Mouse (Mus musculus): ENCODE results near the gene Cnnm2.
"Not testable (repeated sequence)": the region's sequence is repeated elsewhere in the genome, so short reads cannot be mapped to it uniquely, and the experiment has no call there.

The Cnnm2 gene

DNA sequence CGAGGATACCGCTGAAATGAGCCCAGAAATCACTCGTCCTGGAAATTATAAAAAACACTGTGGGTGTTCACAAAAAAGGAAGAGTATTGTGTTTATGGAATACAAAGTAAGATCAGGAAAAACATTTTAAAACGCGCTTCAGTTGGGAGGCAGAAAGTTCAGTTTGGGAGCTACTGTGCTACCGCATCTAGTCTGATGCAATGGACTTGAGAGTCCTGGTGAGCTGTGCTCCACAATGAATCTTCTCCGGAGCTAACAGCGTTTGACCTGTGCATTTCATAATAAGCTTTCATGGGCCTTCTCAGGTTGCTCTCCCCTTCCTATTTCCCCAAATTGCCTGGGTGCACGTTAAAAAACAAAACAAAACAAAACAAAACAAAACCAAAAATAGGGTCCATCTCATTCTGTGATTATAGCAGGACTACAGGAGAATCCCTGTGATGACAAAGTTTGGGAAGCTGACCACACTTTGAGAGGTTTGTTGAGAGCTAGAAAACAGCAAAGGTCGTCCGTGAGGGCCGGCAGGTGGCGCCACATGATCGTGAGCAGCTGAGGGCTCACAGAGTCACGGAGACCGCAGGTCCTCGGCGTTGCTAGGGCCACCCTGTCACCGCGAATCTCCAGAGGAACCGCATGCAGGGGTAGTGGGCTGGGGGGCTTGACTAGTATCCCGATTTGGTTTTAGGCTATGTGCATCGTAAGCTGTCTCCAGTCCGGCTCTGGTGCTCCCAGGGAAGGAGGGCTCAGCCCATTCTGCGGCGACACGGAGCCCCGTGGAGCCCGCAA, 828 bp upstream of the Cnnm2 start:
- peak; percentile 43 for ATAC-seq (ENCODE audit: low TSS enrichment)

DNA sequence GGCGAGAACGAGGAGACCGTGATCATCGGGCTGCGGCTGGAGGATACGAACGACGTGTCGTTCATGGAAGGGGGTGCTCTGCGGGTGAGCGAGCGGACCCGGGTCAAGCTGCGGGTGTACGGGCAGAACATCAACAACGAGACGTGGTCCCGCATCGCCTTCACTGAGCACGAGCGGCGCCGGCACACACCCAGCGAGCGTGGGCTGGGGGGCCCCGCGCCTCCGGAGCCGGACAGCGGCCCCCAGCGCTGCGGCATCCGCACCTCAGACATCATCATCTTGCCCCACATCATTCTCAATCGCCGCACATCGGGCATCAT, 535 bp downstream of the Cnnm2 start:
- peak; percentile 6 for ATAC-seq (ENCODE audit: low TSS enrichment)

DNA sequence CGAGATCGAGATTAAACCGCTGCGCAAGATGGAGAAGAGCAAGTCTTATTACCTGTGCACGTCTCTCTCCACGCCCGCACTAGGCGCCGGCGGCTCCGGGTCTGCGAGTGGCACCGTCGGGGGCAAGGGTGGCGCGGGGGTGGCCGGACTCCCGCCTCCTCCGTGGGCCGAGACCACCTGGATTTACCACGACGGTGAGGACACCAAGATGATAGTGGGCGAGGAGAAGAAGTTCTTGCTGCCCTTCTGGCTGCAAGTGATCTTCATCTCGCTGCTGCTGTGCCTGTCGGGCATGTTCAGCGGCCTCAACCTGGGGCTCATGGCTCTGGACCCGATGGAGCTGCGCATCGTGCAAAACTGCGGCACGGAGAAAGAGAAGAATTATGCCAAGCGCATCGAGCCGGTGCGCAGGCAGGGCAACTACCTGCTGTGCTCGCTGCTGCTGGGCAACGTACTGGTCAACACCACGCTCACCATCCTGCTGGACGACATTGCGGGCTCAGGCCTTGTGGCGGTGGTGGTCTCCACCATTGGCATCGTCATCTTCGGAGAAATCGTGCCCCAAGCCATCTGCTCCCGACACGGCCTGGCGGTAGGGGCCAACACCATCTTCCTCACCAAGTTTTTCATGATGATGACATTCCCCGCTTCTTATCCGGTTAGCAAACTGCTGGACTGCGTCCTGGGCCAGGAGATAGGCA, 1.0 kb downstream of the Cnnm2 start:
- ATAC-seq (ENCODE audit: low TSS enrichment): no peak

DNA sequence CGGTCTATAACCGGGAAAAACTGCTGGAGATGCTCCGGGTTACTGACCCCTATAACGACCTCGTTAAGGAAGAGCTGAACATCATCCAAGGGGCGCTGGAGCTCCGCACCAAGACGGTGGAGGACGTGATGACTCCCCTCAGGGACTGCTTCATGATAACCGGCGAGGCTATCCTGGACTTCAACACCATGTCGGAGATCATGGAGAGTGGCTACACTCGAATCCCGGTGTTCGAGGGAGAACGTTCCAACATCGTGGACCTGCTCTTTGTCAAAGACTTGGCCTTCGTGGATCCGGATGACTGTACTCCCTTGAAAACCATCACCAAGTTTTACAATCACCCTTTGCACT, 1.6 kb downstream of the Cnnm2 start:
- no peak for ATAC-seq (ENCODE audit: low TSS enrichment)

DNA sequence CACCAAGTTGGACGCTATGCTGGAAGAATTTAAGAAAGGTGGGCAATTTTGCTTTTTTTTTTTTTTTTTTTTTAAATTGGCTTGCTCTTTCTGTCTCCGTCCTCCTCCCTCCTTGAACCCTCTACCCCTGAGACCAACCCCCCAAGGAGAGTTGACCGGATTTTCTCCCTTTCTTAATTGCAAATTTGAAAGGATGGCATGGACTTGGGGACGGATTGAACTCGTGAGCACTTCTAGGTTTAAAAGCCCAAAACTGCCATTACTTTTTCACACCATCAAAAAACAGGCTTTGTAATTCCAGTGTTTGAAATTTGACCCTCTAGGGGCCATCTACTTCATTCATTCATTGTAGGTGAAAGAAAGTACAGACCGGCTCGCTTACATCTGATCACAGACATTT, 2.0 kb downstream of the Cnnm2 start:
- ATAC-seq (ENCODE audit: low TSS enrichment): no peak

DNA sequence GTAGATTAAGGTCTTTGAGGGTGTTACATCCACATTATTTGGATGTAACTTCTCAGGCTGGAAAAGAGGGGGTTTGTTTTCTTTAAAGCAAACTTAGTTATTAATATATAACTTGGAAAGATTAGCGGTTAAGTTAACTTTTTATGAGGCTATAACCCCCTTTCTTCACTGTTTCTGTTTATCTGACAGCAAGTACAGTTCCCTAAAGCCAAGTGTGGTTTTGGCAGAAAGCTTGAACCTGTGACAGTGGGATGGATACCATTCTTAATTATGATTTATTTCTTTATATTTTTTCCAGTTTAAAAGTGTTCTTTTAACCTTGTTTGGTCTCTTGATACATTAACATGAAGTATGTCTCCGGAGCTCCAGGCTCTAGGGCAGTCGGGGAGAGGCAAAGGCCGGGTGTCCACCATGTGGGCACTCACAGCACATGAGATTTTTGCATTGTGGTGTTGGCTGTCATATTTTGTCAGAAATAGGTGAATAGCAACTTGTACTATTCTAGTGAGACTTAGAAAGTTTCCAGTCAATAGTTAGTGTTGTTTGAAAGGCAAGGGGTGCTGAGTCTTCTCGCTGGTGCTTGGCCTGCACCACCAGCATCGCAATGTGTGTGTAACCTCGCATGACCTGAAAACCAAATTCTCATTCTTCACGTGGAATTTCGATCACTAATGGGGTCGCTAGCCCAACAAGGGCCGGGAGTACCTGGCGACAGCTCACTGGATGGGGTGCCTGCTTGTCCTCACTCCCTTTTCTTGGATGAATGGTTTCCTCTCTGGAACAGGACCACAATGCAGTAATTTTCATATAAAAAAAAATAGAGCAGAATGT, 2.8 kb downstream of the Cnnm2 start:
- no peak for ATAC-seq (ENCODE audit: low TSS enrichment)

DNA sequence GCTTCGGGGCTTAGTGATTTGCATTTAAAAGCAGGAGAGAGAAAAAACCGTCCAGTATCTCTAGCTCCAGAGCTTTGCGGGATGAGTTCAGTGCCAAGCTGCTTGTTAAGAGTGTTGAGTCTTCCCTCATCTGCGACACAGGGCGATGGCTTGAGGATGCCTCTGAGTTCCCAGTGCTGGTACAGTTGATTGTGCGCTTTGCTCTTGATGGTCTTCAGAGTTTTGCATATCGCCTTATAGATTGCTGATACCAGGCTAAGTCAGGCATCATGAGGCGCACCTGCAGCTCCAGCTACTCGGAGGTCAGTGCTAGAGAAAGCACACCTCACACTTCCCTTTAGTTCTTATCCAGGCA, 3.3 kb downstream of the Cnnm2 start:
- no peak for ATAC-seq (ENCODE audit: low TSS enrichment)

DNA sequence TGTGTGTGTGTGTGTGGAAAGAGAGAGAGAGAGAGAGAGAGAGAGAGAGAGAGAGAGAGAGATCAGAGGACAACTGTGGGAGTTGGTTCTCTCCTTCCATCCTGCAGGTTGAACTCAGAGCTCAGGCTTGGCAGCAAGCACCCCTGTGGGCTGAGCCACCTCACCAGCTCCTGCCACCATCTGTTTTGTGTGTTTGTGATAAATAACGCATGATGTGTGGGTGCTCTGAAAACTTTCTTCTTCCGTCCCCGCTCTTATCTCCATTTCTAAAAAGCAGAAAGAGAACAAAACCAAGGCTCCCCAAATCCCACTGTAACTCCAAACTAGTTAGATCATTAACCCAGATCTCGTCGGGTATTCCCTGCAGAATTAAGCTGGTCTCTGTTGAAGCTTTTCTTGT, 4.7 kb downstream of the Cnnm2 start:
- no peak for ATAC-seq (ENCODE audit: low TSS enrichment)

DNA sequence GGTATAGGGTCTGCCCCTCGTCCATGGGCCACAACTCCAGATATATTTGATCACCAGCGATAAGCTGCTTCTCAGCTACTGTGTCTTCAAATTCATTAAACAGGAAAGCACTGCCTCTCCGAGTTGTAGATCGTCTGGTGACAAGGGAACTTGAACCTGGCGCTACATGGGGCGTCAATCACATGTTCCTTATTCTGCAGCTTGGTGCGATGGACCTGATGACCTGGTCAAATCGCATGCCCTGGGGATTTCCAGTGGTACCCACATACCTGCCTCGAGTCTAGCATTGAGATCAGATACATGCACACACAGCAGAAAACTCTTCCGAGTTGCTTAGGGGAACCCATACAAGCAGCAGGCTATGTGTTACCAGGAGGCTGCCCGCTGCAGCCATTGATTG, 8.4 kb downstream of the Cnnm2 start:
- ATAC-seq (ENCODE audit: low TSS enrichment): no peak

DNA sequence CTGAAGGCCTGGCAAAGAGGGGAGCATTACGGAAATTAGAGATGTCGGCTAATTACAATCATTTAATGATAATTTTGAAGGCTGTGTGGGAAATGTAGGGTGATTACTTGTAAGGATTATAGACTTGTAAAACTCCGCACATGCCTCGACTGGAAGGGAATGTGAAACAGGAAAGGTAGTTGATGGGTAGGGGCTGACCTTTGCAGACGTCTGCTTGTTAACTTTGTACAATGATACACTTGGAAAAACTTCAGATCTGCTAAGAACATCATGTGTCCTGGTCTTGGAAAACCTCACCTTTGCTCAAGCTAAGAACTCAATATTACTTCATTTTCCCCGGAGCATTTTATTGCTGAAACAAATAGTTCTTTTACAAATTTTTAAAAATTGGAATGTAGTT, 10.4 kb downstream of the Cnnm2 start:
- ATAC-seq (ENCODE audit: low TSS enrichment): no peak

DNA sequence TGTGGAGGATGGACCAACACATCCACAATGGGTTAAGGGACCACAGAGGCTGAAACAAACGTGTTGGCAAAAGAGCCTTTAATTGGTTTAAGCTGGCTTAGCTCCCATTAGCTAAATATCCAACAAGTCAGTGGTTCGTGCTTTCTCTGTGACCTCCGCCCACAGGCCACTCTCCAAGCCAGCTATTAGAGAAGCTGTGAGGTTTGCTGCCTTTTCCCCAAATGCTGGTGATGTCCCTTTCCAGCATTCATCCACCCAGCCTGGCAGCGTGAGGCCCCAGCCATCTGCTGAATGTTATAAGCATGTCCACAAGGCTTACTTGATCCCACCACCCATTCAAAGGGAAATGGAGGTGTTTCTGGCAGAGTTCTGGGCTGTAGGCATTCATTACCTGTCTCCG, 15.0 kb downstream of the Cnnm2 start:
- ATAC-seq (ENCODE audit: low TSS enrichment): no peak

DNA sequence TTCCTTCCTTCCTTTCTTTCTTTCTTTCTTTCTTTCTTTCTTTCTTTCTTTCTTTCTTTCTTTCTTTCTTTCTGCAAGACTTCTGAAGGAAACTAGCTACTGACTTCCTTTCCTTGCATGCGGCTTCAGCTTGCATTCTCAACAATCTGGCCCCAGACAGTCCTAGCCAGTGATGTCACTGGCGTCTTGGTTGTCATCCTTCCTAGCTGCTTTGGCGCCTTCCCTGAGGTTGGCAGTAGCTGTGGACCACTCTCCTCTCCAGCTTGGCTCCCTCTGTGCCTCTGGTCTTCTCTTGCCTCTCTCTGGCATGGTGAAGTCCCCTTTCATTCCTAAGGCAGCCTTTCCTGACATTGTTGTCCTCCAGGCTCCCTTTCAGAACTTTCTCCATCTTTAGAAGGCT, 15.5 kb downstream of the Cnnm2 start:
- no peak; the same call in 1 of the 2 replicates for ATAC-seq (ENCODE audit: low TSS enrichment)

DNA sequence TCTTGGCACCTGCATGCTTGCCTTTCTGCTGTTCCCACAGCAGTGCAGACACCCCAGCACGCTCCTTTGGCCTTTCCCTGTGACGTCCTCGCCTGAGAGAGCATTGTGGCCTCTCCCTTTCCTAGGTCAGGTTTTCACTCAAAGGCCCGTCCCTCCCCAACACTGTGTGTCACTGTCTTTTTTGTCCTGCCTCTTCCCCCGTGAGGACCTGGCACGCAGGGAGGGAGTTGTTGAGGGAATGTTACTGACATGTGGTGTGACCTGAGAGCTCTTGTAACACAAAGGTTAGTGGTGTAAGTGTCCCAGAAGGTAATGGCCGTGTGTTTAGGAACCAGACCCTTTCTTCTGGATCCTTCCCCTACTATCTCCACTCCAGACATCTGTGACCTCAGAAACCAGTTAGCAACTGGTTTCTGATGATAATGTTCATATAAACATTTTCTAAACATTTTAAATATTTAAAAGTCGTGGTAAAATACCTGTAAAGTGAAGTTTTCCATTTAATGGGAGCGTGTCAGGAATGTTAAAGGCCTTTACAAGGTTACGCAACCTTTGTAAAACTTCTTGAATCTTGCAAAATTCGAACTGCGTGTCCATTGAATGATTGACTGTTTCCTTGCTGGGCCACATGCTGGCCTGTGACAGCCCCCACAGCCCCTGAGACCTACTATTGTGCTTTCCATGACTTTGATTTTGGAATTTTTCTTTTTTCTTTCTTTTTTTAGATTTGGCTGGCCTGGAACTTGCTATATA, 16.7 kb downstream of the Cnnm2 start:
- ATAC-seq (ENCODE audit: low TSS enrichment): no peak

DNA sequence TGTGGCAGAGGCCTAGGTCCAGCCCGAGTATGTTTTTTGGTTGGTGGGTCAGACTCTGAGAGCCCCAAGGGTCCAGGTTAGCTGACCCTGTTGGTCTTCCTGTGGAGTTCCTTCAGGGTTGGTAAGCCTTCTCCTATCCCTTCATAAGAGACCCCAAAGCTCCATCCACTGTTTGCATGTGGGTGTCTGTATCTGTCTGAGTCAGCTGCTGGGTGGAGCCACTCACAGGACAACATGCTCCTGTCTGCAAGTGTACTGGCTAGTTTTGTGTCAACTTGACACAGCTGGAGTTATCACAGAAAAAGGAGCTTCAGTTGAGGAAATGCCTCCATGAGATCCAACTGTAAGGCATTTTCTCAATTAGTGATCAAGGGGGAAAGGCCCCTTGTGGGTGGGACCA, 17.7 kb downstream of the Cnnm2 start:
- not testable (repeated sequence) for ATAC-seq (ENCODE audit: low TSS enrichment)

DNA sequence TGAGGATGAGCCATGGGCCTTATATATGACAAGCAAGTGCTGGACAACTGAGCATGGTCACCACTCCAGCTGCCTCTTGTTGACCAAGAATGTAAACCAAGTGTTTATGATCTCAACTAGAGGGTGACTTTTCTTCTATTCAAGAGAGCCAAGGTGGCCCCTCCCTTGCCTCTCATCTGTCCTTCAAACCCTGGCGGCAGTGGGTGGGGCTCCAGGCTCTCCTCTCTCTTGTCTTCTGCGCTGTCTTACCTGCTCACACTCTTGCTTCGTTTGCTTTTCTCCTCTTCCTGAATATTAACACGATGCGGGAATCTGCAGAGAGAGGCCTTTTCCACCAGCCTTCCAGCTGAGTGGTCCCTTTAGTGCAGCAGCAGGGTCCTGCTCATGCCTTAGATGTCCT, 22.6 kb downstream of the Cnnm2 start:
- no peak for ATAC-seq (ENCODE audit: low TSS enrichment)

DNA sequence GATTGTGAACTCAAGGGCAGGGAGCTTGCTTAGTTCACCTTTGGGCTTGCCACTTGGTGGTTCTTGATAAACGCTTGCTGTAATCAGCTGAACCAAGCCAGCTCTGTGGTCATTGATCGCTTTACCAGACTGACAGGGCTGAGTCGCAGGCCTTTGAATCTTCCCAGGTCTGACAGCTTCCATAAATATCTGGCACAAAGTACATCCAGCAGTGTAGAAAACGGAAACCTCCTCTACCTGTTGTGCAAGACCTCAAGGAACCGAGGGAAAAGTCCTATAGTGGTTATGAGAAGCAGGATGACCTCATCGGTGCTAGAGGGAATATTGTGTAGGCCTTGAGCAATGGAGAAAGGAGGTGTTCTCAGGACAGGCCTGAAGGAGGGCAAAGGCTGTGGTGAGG, 23.1 kb downstream of the Cnnm2 start:
- ATAC-seq (ENCODE audit: low TSS enrichment): no peak

DNA sequence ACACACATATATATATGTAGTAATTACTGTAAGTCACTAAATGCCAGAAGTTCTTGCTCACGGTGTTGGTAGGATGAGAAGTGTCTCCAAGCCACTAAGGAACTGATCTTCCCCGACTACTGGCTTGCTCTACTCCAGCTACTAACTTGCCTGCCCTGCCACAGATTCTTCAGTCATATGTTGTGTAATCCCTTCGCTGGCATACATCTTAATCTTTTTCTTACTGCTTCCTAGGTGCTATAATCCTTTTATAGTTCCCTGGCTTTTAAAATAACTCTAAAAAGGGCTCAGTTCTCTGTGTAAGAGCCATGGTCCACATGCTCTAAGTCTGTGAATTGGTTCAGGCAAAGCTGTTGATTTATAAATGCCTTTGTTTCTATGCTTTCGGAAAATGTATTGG, 24.2 kb downstream of the Cnnm2 start:
- peak; percentile 95 for ATAC-seq (ENCODE audit: low TSS enrichment)

DNA sequence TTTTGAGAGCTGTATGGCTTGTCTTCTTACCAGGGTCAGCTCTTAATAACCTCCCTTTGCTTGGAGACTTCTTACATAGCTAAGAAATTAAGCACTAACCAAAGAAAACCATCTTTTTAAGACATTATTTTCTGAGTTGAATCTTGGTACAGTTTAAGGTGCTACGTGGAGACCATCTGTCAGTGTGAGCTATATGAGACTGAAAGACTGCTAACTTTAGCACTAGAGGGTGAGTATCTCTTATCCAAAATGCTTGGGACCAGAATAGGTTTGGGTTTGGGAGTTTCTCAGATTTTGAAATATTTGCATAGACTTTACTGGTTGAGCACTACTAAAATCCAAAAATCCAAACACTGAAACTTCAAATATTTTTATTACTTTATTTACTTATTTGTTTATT, 28.4 kb downstream of the Cnnm2 start:
- ATAC-seq (ENCODE audit: low TSS enrichment): peak; percentile 77

DNA sequence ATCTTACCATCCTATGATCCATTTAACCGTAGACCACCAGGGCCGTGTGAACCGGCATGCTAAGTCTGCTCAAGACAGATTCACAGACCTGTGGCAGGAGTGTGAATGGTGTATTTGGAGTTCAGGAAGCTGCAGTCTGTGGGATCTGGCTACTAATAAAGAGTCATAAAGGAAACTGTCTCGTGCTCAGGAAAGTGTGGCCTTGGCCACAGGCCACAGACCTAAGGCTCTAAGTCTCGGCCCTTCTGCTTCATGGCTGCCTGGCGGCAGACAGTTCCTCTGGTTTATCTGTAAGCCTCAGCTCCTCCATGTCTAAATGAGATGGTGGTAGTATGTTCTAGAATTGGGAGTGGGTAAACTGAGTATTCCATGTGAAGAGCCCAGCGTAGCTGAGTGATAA, 30.0 kb downstream of the Cnnm2 start:
- ATAC-seq (ENCODE audit: low TSS enrichment): no peak

DNA sequence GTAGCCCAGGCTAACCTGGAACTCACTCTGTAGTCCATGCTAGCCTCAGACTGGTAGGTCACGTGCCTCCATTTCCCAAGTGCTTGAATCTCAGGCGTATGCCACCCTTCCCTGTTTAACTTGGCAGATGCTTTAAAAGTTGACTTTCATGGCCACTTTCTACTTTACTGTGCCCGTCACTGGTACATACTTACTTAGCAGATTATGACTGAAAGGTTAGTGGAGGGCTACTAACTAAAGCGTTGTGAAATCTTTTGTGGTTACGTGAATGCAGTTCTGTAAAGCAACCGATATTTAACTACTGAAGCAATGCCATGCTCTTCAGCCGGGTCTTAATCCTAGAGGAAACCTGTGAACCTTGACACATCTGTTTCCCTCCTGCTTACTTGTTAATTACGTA, 30.5 kb downstream of the Cnnm2 start:
- no peak for ATAC-seq (ENCODE audit: low TSS enrichment)

DNA sequence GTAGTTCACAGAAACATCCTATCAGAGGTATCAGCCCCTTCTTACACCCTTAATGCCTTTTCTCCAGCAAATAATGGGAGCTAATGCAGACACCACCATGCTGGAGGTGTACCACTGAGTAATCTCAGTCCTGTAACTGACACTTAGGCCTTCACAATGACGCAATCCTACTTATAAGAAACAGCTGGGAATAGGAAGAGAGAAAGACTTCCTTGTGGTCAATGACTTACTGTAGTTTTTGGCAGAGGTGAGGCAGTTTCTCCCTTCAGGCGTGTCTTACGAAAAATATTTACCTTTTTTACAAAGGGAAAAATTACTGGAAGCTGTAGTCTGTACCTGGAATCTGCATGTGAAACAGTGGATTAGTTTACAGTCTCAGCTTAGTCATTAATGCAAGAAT, 31.1 kb downstream of the Cnnm2 start:
- no peak for ATAC-seq (ENCODE audit: low TSS enrichment)

DNA sequence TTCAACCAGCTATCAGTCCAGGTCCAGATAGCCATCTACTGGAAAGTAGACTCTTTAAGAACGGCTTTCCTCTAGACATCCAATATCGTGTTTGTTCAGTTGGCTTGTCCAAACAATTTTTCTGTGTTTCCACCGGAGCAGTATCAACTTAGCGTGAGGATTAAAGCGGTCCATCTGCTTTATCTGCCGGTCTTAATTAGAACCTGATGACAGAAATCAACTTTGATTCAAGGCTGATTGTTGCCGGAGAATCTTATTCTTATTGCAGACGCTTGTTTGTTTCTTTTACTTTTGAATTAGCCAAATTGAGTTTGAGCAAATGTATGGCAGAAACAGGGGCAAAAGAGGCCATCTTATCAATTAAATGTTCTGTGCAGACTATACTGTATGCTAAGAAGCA, 32.8 kb downstream of the Cnnm2 start:
- no peak for ATAC-seq (ENCODE audit: low TSS enrichment)

All from frontal cortex, adult (tissue).